Mouse (Mus musculus) cerebellum, postnatal 4 days (tissue): ENCODE results near the gene Olfr372.
"Not testable (repeated sequence)": the region's sequence is repeated elsewhere in the genome, so short reads cannot be mapped to it uniquely, and the experiment has no call there.

ENCODE experiments used
- DNase-seq, 2 experiments: peaks; one replicate each; pipeline ENCODE4 v3.0.0; 2022; ENCODE audit warnings: low spot score in 2 of 2, mixed read lengths in 1 of 2

Gene Olfr372

GRCm38 (mm10) chr8:72040918-72041317 is at the start of gene Olfr372:
Olfr372 (plus strand) TSS chr8:72041218.
- DNase-seq: not testable (repeated sequence)

GRCm38 (mm10) chr8:71999434-71999833 is 41.6 kb upstream of the Olfr372 start:
- DNase-seq: no peak

GRCm38 (mm10) chr8:72000223-72000622 is 40.8 kb upstream of the Olfr372 start:
- DNase-seq: no peak

GRCm38 (mm10) chr8:72002942-72003341 is 38.1 kb upstream of the Olfr372 start:
- DNase-seq: no peak

GRCm38 (mm10) chr8:72005912-72006311 is 35.1 kb upstream of the Olfr372 start:
- DNase-seq: no peak

GRCm38 (mm10) chr8:72006763-72007162 is 34.3 kb upstream of the Olfr372 start:
- DNase-seq: no peak

GRCm38 (mm10) chr8:72008134-72008641 is 32.8 kb upstream of the Olfr372 start:
- DNase-seq: no peak

- DNase-seq: no peak
Observed at GRCm38 (mm10) chr8:72009473-72009872, 31.5 kb upstream of the Olfr372 start, which contains the start of gene Cyp4f18. Cyp4f18 (minus strand) TSS chr8:72009626.

- not testable (repeated sequence) for DNase-seq
Observed at GRCm38 (mm10) chr8:72013506-72014228, 27.4 kb upstream of the Olfr372 start.

GRCm38 (mm10) chr8:72017339-72017738 is 23.7 kb upstream of the Olfr372 start:
- DNase-seq: not testable (repeated sequence)

- DNase-seq: no peak
Observed at GRCm38 (mm10) chr8:72018141-72018540, 22.9 kb upstream of the Olfr372 start.

GRCm38 (mm10) chr8:72019022-72019421 is 22.0 kb upstream of the Olfr372 start:
- DNase-seq: not testable (repeated sequence)

GRCm38 (mm10) chr8:72019816-72020215 is 21.2 kb upstream of the Olfr372 start:
- no peak for DNase-seq

- DNase-seq: not testable (repeated sequence)
Observed at GRCm38 (mm10) chr8:72024886-72025285, 16.1 kb upstream of the Olfr372 start.

GRCm38 (mm10) chr8:72032926-72033325 is 8.1 kb upstream of the Olfr372 start:
- peak in 1 of 2 experiments; percentile 47 for DNase-seq

GRCm38 (mm10) chr8:72042493-72042892 is 1.5 kb downstream of the Olfr372 start:
- no peak for DNase-seq

- not testable (repeated sequence) for DNase-seq
Observed at GRCm38 (mm10) chr8:72054633-72055032, 13.6 kb downstream of the Olfr372 start.

GRCm38 (mm10) chr8:72057643-72058042 is 16.6 kb downstream of the Olfr372 start:
- not testable (repeated sequence) for DNase-seq

GRCm38 (mm10) chr8:72066819-72067399 is 25.9 kb downstream of the Olfr372 start:
- not testable (repeated sequence) for DNase-seq

GRCm38 (mm10) chr8:72082877-72083276 is 41.9 kb downstream of the Olfr372 start, which contains the start of gene Olfr373:
Olfr373 (plus strand) TSS chr8:72083177.
- DNase-seq: not testable (repeated sequence)

GRCm38 (mm10) chr8:72084744-72085143 is 43.7 kb downstream of the Olfr372 start:
- no peak for DNase-seq

- DNase-seq: not testable (repeated sequence)
Observed at GRCm38 (mm10) chr8:72087611-72088010, 46.6 kb downstream of the Olfr372 start.

GRCm38 (mm10) chr8:72096721-72097120 is 55.7 kb downstream of the Olfr372 start:
- DNase-seq: not testable (repeated sequence)
